Mouse (Mus musculus): ENCODE data around the gene Plgrkt. TPM values are rescaled to one million over a fixed set of nuclear protein-coding genes. Genes with fewer than 3 reads are reported as not detected.

The Plgrkt gene
- polyA plus RNA-seq (2015; fragmentation: Nextera tagmentation; extraction: Ambion mirVana), result 60.4 and 81.3 TPM in 2 replicates

GRCm38 (mm10) chr19:29366969-29367622 is at the start of gene Plgrkt, which contains the start of gene Cd274:
Gene Plgrkt, minus strand, starts transcription at chr19:29367390.
Gene Cd274, plus strand, starts transcription at chr19:29367455.

DNA sequence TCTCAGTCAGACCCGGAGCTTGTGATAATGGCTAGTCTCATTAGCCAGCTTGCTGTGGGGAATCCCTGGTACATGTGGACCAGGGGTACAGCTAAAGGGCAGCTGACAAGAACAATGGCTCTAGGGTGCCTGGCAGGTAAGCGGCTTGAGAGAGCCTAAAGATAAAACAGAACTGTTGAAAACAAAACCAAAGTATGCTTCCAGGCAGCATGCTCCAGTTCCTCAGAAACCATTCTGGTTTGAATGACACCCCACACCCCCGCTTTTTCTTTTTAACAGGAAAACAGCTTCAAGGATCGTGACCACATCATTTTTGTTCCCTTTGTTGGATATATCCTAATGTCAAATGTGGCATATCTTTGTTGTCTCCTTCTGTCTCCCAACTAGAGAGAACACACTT is 43.4 kb upstream of the Plgrkt start, which contains the start of gene Pdcd1lg2:
Pdcd1lg2 (plus strand) TSS at position 301 of the 400 bp plus-strand sequence.

DNA sequence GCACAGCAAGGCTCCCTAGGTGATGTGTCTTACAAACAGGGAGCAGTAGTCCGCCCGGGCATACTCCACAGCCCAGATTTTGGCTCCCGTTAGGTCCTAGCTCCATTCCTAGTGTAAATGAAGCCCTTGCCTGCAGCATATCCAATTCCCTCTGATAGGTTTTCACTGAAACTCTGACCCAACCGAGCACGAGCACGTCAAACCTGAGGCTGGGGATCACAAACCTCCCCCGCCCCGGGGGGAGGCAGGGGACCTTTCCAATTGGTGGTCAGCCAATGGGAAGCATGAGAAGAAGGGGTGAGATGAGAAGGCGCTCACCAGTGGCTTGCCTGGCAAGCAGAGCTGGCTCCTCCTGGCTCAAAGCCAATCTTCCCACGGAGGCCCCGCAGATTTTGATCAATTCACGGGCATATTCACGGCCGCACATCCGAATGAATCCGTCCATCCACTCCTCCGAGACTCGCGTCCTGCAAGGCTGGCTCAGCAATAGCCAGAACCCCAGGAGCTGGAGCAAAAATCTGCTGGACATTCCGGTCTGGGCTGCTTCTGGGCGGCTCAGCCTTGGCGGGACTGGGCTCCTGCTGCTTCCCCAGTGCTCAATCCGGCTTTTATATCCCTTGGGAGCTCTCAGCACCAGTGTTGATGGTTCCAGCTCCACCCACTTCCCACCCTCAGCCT is 33.0 kb downstream of the Plgrkt start, which contains the start of gene Rln1:
Rln1 (minus strand) TSS at position 603 of the 678 bp plus-strand sequence.

DNA sequence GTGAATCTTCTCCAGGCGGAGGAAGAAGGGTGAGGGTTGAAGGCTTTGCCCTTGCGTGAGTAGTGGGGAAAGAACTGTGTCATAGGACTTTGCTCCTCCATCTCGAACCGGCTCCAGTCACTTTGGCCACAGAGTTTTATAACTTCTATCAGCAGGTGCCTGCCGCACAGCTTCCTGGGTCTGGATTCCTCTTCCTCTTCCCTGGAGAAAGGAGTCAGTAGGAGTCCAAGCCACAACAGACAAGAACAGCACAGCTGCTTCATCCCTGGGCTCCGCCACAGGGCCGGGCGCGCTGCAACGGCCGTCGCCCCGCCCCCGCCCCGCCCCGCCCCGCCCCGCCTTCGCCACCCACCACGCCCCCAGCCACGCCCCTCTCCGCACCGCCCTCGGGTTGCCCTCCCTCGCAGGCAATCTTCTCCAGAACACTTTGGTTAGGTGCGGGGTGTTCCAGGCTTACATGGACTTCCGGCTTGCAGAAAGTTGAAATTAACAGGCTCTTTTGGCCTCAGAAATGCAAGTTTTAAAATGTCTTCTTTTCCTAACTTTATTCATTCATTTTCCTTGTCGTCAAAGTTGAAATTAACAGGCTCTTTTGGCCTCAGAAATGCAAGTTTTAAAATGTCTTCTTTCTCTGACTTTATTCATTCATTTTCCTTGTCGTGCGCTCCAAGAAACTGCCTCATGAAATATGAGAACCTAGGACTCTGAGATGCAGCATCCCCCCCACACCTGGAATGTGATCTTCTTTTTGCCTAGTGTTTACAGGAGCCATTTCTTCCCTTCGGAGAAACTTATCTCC is 41.9 kb downstream of the Plgrkt start, which contains the start of gene Insl6:
Insl6 (minus strand) TSS at position 304 of the 799 bp plus-strand sequence.

Other genes starting within 250 kb of the Plgrkt start
- gene Jak2, start 115.6 kb downstream of the Plgrkt start, polyA plus RNA-seq (2015; fragmentation: Nextera tagmentation; extraction: Ambion mirVana), result 4.1 and 5.0 TPM in 2 replicates
- 4.1 and 5.4 TPM in 2 replicates for gene Insl6, start 42.0 kb downstream of the Plgrkt start, polyA plus RNA-seq (2015; fragmentation: Nextera tagmentation; extraction: Ambion mirVana)
- 0.97 and 1.0 TPM in 2 replicates for gene Rln1, start 32.7 kb downstream of the Plgrkt start, polyA plus RNA-seq (2015; fragmentation: Nextera tagmentation; extraction: Ambion mirVana)
- gene Cd274, start 65 bp upstream of the Plgrkt start, polyA plus RNA-seq (2015; fragmentation: Nextera tagmentation; extraction: Ambion mirVana), result 0.37 and 1.1 TPM in 2 replicates
- gene Pdcd1lg2, start 43.5 kb upstream of the Plgrkt start, polyA plus RNA-seq (2015; fragmentation: Nextera tagmentation; extraction: Ambion mirVana), result not detected in 2 replicates
- 8.4 and 10.9 TPM in 2 replicates for gene Ric1, start 154.9 kb upstream of the Plgrkt start, polyA plus RNA-seq (2015; fragmentation: Nextera tagmentation; extraction: Ambion mirVana)

Measured in skeletal muscle tissue, postnatal 0 days (tissue).